Mouse (Mus musculus) induced T-regulatory cell, adult 2 months (primary cell): Measurements from ENCODE around the gene Ces5a.
A peak's percentile ranks its signal among the peaks of the same experiment; 100 is the strongest.
"Not testable (repeated sequence)": the region's sequence is repeated elsewhere in the genome, so short reads cannot be mapped to it uniquely, and the experiment has no call there.

Experiments
- DNase-seq: peaks from one replicate; pipeline ENCODE4 v3.0.0-alpha.2; 2012; ENCODE audit warnings: low read depth

The Ces5a gene

GRCm38 (mm10) chr8:93535730-93536129 is at the start of gene Ces5a:
Gene Ces5a (minus strand): TSS chr8:93535830.
- DNase-seq: no peak

GRCm38 (mm10) chr8:93572841-93573240 is 37.2 kb upstream of the Ces5a start:
- no peak for DNase-seq

GRCm38 (mm10) chr8:93572095-93572501 is 36.5 kb upstream of the Ces5a start:
- DNase-seq: no peak

- DNase-seq: no peak
Measured at GRCm38 (mm10) chr8:93571369-93571985, 35.8 kb upstream of the Ces5a start.

- no peak for DNase-seq
Measured at GRCm38 (mm10) chr8:93570186-93570530, 34.5 kb upstream of the Ces5a start.

- no peak for DNase-seq
Measured at GRCm38 (mm10) chr8:93569311-93570185, 33.9 kb upstream of the Ces5a start.

- DNase-seq: no peak
Measured at GRCm38 (mm10) chr8:93568666-93569065, 33.0 kb upstream of the Ces5a start.

- no peak for DNase-seq
Measured at GRCm38 (mm10) chr8:93567086-93567485, 31.5 kb upstream of the Ces5a start.

GRCm38 (mm10) chr8:93564634-93565033 is 29.0 kb upstream of the Ces5a start:
- DNase-seq: no peak

- no peak for DNase-seq
Measured at GRCm38 (mm10) chr8:93563551-93563950, 27.9 kb upstream of the Ces5a start.

GRCm38 (mm10) chr8:93562557-93563210 is 27.1 kb upstream of the Ces5a start:
- DNase-seq: no peak

GRCm38 (mm10) chr8:93561271-93561670 is 25.6 kb upstream of the Ces5a start:
- no peak for DNase-seq

GRCm38 (mm10) chr8:93559696-93560095 is 24.1 kb upstream of the Ces5a start:
- no peak for DNase-seq

- no peak for DNase-seq
Measured at GRCm38 (mm10) chr8:93502634-93503033, 33.0 kb downstream of the Ces5a start.

- no peak for DNase-seq
Measured at GRCm38 (mm10) chr8:93499437-93499836, 36.2 kb downstream of the Ces5a start.

- peak; percentile 1 for DNase-seq
Measured at GRCm38 (mm10) chr8:93495330-93495729, 40.3 kb downstream of the Ces5a start.

- no peak for DNase-seq
Measured at GRCm38 (mm10) chr8:93488743-93489142, 46.9 kb downstream of the Ces5a start.

GRCm38 (mm10) chr8:93478211-93478610 is 57.4 kb downstream of the Ces5a start:
- no peak for DNase-seq

GRCm38 (mm10) chr8:93469733-93470132 is 65.9 kb downstream of the Ces5a start:
- not testable (repeated sequence) for DNase-seq

- DNase-seq: no peak
Measured at GRCm38 (mm10) chr8:93454258-93454877, 81.3 kb downstream of the Ces5a start.
